Mouse (Mus musculus) liver, adult 2 months (tissue): ENCODE measurements around the gene Gm21797. TPM values are rescaled to one million over a fixed set of nuclear protein-coding genes. Genes with fewer than 3 reads are reported as not detected.
"Not testable (repeated sequence)": the region's sequence is repeated elsewhere in the genome, so short reads cannot be mapped to it uniquely, and the experiment has no call there.

Source experiments
- DNase-seq: peaks from one replicate; pipeline ENCODE4 v3.0.0-alpha.2; 2011; ENCODE audit warnings: low read depth, low spot score; ENCODE audit errors: extremely low read depth
- H3K27ac ChIP-seq: fragments of 200-500 bp; replicated peaks from 2 replicates; pipeline ENCODE4 v1.5.1; 2012; ENCODE audit warnings: low read depth, mild to moderate bottlenecking, control low read depth, inconsistent platforms, low read length; ENCODE audit not compliant: insufficient read depth
- H3K27me3 ChIP-seq: fragments of 200-500 bp; 2 replicates; pipeline ENCODE4 v1.6.1; 2012; ENCODE audit warnings: mild to moderate bottlenecking, moderate library complexity, low read length, inconsistent platforms; ENCODE audit not compliant: control insufficient read depth, insufficient read depth
- H3K36me3 ChIP-seq: fragments of 200-500 bp; 2 replicates; pipeline ENCODE4 v1.6.1; 2012; ENCODE audit warnings: low read length, inconsistent platforms; ENCODE audit not compliant: control insufficient read depth, insufficient read depth
- H3K4me1 ChIP-seq: fragments of 200-500 bp; 2 replicates; pipeline ENCODE4 v1.6.1; 2011; ENCODE audit warnings: low read length; ENCODE audit not compliant: control insufficient read depth, insufficient read depth
- H3K4me3 ChIP-seq: fragments of 200-500 bp; 2 replicates; pipeline ENCODE4 v1.5.1; 2011; ENCODE audit warnings: low read depth, mild to moderate bottlenecking, control low read depth, low read length, moderate library complexity; ENCODE audit not compliant: insufficient read depth
- H3K79me2 ChIP-seq: fragments of 200-500 bp; 2 replicates; pipeline ENCODE4 v1.6.1; 2012; ENCODE audit warnings: inconsistent platforms, mild to moderate bottlenecking, low read length, moderate library complexity; ENCODE audit not compliant: control insufficient read depth, insufficient read depth
- H3K9ac ChIP-seq: fragments of 200-500 bp; 2 replicates; pipeline ENCODE4 v1.6.1; 2012; ENCODE audit warnings: low read depth, mild to moderate bottlenecking, control low read depth, inconsistent platforms, low read length
- WGBS: fragments of 180-500 bp; shearing (Covaris S2); methylation state at CpG from one replicate; pipeline ENCODE4 v1.1.7; 2018; 5-methylcytosine and 5-hydroxymethylcytosine counted together
- polyA plus RNA-seq: library from polyadenylated mRNA; depleted of rRNA; stranded (reverse); fragments of >200 nt; gene quantifications from 2 replicates; pipeline ENCODE4 v1.2.3, GENCODE M21; 2012; rRNA removed
- total RNA-seq: library from RNA; depleted of rRNA; stranded (reverse); fragments of >200 nt; gene quantifications from 2 replicates; pipeline ENCODE4 v1.2.3, GENCODE M21; 2014; rRNA removed

Gene Gm21797
- not detected in 2 replicates for total RNA-seq
- not detected in 2 replicates for polyA plus RNA-seq

DNA sequence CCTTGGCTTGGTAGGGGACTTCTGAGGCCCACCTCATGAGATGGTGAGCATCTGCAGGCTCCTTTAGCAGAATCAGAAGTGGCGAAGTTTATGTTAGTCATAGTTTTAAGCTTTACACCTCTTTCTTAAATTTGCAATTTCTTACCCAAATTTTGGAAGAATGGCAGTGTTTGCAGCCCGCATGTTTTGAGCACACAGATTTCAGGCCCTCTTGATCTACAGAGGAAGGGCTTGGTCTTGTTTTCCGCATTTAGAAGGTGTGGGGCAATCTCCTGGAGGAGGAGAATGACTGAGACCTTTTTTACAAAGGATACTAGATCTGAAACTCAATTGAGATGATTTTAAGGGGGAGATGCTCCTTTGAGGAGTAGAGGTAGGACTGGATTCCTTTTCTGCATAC, at the start of gene Gm21797:
Gm21797 (minus strand) TSS at position 101 of the 400 bp plus-strand sequence.
- H3K4me1 ChIP-seq, H3K4me3 ChIP-seq, DNase-seq, H3K79me2 ChIP-seq, H3K27ac ChIP-seq, H3K36me3 ChIP-seq, H3K9ac ChIP-seq, H3K27me3 ChIP-seq: not testable (repeated sequence)
- no CpG with 5 or more reads among the region's 3 CpGs for WGBS

DNA sequence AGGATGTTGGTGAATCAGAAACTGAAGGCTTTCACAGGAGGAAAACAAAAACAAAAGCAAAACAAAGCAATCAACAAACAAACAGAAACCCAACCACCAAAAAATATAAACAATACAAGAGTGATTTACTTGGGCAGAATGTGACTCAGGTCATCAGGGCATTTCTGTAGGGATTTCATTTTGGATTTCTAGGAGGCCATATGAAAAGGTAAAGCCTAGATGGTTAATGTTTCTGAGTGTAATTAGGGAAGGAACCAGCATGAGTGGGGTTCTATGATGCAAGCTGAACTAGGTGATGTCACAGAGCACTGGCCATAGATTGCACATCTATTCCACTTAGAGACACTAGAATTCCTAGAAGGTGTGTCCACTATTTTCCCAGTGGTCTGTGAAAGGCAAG, 29.0 kb upstream of the Gm21797 start, which contains the start of gene Gm20795:
Gm20795 (plus strand) TSS at position 301 of the 400 bp plus-strand sequence.
- H3K27ac ChIP-seq, H3K4me3 ChIP-seq, H3K79me2 ChIP-seq, H3K9ac ChIP-seq, H3K27me3 ChIP-seq, H3K4me1 ChIP-seq, DNase-seq, H3K36me3 ChIP-seq: not testable (repeated sequence)

Other genes with a start within 250 kb of the Gm21797 start
- gene Gm21852, start 123.8 kb downstream of the Gm21797 start, total RNA-seq, result not detected in 2 replicates
- gene Gm21852, start 123.8 kb downstream of the Gm21797 start, polyA plus RNA-seq, result not detected in 2 replicates
- not detected in 2 replicates for gene Gm20795, start 29.1 kb upstream of the Gm21797 start, total RNA-seq
- gene Gm20795, start 29.1 kb upstream of the Gm21797 start, polyA plus RNA-seq, result not detected in 2 replicates